Mouse (Mus musculus) adrenal gland (tissue): ENCODE results near the gene Cpt1c.

ENCODE experiments used
- intact Hi-C: fragments of 180-260 bp; cut with DNase I; formaldehyde crosslinking; loops from one replicate; pipeline ENCODE4 v1.15.1; 2025

Cpt1c gene

DNA sequence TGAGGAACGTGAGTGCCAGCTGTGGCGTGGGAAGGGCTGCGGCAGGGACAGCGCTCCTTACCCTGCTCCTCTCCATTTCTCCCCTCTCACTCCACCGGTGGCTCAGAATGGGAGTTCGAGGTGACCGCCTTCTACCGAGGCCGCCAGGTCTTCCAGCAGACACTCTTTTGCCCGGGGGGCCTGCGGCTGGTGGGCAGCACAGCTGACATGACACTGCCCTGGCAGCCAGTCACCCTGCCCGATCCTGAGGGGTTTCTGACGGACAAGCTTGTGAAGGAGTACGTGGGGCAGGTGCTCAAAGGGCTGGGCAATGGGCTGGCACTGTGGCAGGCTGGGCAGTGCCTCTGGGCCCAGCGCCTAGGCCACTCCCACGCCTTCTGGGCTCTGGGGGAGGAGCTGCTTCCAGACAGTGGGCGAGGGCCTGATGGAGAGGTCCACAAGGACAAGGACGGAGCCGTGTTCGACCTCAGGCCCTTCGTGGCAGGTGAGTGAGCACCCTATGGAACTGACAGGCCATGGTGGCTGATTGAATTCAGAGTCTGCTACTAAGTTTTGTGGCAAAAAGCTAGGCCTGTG lies 26.0 kb upstream of the Cpt1c start:
- intact Hi-C loops = no loop called here

- intact Hi-C loops = no loop called here
Observed at GRCm38 (mm10) chr7:44999753-45000152, 25.1 kb upstream of the Cpt1c start.

DNA sequence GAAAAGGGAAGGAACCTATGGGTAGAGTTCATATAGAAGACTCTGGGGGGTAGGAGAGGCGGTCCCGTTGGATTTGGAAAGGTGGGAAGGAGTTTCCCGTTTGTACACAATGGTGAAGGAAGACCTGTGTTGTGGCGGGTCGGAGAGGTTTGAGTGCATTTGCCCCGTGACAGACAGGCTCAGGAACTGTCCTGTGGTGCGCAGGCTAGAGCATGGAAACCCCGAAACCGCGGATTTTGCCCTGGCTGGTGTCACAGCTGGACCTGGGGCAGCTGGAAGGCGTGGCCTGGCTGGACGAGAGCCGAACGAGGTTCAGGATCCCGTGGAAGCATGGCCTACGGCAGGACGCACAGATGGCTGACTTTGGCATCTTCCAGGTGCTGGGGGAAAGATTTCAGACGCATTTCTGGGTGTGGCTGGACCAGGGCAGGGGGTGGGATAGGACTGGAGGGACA lies 23.9 kb upstream of the Cpt1c start, which contains the start of gene Bcl2l12:
TSS of gene Bcl2l12 (minus strand) at position 212 of the 455 bp plus-strand sequence.
- intact Hi-C loops = no loop called here

DNA sequence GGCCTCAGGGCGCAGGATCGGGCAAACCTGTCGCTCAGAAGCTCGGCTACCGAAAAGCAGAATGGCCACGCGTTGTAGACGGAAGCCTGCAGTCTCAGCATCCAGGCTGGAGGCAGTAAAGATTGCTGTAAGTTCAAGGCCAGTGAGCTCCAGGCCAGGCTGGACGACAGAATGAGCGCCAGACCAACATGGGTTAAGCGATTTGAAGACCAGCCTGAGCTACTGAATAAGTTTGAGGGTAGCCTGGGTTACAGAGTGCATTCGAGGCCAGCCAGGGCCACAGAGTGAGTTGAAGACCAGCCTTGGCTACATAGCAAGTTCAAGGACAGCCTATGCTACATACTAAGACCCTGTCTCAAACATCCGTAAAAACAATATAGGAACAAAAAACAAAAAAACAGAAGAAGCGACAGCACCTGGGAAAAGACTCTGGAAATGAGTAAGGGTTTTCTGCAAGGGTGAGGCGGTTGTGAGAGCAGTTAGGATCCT lies 23.3 kb upstream of the Cpt1c start:
- intact Hi-C loops = no loop called here

DNA sequence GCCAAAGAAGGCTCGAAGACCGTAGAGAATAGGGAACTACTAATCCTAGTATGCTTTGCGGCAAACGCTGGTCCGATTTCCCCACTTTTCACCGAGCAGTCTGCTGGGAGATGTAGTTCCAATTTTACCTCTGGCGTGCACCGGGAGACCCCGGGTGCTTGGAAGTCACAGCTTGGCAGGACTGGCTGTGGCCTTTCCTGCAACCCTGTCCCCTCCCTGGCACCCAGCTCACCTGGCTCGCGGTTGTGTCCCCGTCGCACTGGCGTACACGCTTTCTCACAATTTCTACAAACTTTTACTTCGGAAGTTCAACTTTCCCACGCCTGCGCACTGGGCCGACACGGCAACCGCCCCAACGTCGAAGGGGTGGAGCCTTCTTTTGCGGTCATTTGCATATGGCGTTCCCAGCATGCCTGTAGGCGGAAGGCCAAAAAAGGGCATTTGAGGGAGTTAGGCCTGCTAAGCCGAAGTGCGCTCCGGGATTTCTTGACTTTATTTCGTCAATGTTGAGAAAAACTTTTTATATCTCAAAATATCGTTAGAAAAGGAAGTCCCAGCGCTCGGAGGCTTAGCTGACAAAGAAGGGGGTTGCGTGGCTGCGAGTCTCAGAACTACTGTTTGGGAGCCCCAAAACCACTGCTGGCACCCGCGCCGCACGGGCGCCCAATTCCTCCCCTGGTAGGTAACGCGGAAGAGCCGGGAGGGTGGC lies 22.7 kb upstream of the Cpt1c start, which contains the start of gene Irf3:
TSS of gene Irf3 (plus strand) at position 418 of the 709 bp plus-strand sequence.
- intact Hi-C loops = no loop called here

GRCm38 (mm10) chr7:44996672-44997071 lies 22.0 kb upstream of the Cpt1c start:
- intact Hi-C loops = no loop called here

DNA sequence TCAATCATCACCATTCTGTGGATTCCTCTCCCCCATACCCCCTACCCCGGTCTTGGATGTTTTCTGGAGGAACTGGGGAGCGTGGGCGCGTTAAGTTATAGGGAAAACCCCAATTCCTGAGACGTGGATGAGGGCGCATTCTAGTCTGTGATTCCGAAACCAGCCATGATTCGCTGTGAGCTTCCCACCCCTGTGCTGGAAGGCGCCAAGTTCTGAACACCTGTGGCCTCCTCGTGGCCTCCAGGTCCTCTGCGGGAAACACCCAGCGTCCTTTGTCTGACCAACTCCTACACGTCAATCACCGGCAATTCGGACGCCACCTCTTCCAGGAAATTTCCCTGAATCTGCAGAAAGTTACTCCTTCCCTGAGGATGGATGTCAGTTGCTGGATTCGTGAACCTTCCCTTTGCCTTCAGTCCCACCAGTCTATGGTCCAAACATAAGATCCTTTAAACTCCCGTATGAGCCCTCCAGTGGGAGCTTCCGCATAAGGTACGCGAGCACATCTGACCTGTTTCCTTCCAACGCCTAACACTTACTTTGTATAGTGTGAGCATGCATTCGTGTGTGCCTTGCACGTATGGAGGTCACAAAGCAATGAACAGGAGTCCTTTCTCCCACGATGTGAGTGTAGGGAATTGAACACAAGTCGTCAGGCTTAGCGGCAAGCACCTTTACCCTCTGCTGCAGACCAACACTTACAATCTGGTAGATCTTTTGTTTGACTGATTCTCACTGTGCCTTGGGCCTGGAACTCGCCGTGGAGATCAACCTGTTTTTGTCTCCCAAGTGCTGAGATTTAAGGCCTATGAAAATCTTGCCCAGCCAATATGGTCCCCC lies 12.4 kb upstream of the Cpt1c start:
- intact Hi-C loops = no loop called here

GRCm38 (mm10) chr7:44986192-44986878 lies 11.7 kb upstream of the Cpt1c start, which contains the start of gene Prmt1:
Gene Prmt1, minus strand, starts transcription at chr7:44986568.
- intact Hi-C loops = no loop called here

GRCm38 (mm10) chr7:44985595-44986191 lies 11.0 kb upstream of the Cpt1c start:
- intact Hi-C loops = no loop called here

GRCm38 (mm10) chr7:44984833-44985164 lies 10.1 kb upstream of the Cpt1c start:
- intact Hi-C loops = no loop called here

DNA sequence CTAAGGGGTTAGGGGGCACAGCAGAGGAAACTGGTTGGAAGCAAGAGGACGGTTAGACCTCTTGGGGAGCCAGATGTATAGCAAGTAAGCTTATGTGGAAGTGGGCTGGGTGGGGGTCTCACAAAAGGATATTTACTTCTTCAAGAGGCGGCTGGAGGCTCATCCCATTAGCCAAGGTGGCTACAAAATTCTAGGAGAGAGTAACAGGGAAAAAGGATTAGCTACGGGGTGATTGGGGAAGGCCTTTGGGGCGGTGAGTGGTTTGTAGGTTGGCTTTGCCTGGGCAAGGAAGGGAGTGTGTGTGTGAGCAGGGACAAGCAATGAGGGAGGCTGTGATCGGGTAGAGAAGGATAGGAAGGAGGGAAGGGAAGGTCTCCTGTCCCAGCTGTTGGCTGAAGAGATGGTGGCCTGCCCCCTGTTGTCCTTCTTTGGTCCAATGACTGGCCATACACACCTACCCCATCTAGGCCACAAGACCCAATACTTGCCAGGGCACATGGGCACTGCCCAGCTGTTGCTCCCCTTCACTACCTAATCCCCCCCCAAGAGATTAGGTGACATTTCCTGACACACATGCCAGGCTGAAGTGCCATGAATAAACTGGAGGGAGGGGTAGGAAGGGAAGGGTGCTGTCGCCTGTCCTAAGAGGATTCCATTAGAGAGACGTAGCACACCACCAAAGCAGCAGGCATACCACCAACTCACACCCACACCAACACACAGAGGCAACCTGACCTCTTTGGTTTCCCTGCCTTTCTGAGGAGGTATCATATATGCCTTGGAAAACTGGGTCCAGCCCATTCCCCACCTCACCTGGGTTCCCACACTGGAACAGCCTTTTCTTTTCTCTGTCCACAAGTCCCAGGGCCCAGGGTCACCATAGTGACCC lies 9.5 kb upstream of the Cpt1c start:
- intact Hi-C loops = loop anchor here (2.0 kb wide), 1 partner anchor 83 kb away; no protein-coding TSS in a partner anchor

- intact Hi-C loops = loop anchor here (2.0 kb wide), 1 partner anchor 84 kb away; no protein-coding TSS in a partner anchor
Observed at GRCm38 (mm10) chr7:44983085-44983484, 8.4 kb upstream of the Cpt1c start.

- intact Hi-C loops = no loop called here
Observed at GRCm38 (mm10) chr7:44981539-44981938, 6.9 kb upstream of the Cpt1c start.

DNA sequence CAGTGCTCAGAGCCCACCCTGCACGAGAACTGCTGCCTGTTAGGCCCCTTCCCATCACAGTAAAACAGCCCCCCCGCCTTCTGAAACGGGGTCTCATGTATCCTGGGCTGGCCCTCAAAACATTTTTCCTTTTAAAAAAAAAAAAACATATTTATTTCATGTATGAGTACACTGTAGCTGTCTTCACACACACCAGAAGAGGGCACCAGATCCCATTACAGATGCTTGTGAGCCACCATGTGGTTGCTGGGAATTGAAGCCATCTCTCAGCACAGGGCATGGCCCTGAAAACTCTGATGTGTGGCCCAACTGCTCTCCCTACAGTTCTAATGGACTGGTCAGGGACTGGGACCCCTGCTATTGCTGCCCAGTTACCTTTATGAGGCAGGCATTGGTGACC lies 3.6 kb upstream of the Cpt1c start:
- intact Hi-C loops = no loop called here

DNA sequence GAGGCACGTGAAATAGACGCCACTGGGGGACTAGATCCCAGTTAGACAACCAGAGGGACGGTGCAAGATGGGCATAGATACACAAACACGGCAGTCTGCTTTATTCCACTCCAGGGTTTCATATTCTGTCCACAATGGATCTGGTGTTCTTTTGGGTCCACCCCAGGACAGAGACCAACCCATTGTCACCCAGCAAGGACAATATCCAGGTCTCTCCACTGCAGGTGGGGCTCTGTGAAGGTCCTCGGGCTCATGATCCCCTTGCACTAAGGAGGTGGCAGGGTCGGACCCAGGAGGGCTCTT lies 417 bp upstream of the Cpt1c start:
- intact Hi-C loops = no loop called here

DNA sequence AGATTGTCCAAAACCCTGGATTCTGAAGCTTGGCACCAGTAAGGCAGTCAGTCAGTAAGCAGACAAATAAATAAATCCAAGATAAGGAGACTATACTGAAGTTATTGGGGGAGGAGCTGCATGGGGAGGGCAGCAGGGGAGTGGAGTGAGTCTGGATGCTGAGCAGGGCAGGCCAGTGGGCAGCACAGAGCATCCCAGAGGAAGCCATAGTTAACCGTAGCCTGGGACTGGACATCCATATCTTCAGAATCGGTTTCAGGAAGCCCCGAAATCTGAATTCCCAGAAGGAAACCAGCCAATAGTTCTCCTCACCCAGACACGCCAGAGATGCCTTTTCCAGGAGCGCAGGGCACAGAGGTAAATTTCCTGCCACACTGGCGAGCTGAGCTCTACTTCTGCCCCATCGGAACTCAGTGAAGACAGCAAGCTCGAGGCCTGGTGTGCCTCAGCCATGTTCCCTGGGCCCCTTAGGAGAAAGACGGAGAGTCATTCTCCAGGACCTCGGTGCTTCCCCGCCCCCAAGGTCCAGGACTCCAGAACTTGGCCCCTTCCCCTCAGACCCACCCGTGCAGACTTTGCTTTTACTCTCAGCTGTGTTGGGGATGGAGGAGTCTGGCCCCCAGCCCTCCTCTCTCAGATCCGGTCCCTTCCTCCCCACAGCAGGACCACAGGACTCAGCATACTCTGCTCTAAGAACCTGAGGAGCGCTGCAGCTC lies 1.1 kb downstream of the Cpt1c start:
- intact Hi-C loops = no loop called here

DNA sequence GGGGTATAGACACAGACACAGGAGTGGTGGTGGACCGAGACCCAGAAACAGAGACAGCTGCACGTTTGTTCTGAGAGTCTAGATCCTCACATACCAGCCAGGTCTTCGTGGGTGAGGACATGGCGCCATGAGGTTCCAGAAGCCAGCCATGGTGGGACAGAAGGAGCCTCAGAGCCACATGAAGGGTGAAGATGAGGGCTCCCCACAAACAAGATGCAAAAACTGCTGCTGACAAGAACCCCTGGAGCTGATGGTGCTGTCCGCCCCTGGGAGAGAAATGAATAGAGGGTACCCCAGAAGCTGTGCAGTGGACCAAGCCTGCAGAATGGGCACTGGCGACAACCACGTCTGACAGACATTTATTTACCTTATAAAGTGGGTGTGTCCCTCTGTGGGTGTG lies 3.5 kb downstream of the Cpt1c start:
- intact Hi-C loops = no loop called here

DNA sequence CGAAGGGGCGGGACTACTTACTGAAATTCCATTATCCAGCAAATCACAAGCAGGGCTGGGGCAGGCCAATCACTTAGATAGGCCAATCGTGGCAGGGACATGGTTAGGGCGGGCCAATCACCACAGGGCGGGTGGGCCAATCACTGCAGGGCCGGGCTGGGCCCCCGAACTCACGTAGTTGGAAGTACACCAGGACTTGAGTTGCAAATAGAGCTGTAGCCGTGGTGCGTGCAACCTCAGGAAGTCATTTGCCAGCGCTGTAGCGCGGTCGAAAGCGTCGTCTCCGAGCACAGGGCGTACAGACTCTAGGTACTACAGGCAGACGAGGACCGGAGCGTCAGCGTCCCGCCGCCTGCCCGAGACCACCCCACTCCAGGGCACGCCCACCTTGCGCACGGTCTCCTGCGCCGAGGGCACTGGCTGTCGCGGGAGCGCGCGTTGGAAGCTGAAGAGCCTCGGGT lies 4.4 kb downstream of the Cpt1c start:
- intact Hi-C loops = no loop called here

DNA sequence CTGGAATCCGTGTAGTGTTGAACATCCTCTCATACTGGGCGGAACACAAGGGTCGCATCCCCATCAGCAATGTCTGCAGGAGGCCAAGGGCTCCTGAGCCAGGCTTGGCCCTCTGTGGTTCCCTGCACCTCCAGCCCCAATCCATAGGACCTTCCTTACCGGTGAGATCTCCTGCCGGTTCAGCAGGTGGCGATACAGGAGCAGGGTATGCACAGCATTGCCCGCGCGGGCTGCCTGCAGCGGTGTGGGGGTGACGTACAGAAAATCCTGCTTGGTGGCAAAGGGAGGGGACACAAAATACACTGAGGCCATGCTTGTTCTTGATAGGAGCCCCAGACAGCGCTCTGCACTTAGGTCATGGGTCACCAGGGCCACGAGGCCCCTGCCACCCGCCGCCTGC lies 8.0 kb downstream of the Cpt1c start:
- intact Hi-C loops = no loop called here
